22 mouse cellular contexts compared by ENCODE assay signal in genomic region chr13:10236279-10236678, GRCm38 (mm10).
DNase-seq lines count a peak whose midpoint lies in the region; ATAC-seq and TF ChIP-seq lines count a peak whose summit lies in the region.
"Had no signal": no experiment of that assay in that cellular context is flagged by ENCODE, and none has a peak within 500 bp of the region (broad histone marks: within the 10 kb centered on the region; RNA-seq: fewer than 3 reads in every experiment).

No protein-coding gene starts in this region.

- H3K36me3 ChIP-seq in forebrain, embryonic 16.5 days (ENCODE audit: control insufficient read depth, insufficient read depth) = no peaks in the 10 kb centered on the region
- H3K36me3 ChIP-seq in forebrain, embryonic 11.5 days (ENCODE audit: control insufficient read depth, insufficient read depth, low read length) = no peaks in the 10 kb centered on the region
- H3K36me3 ChIP-seq: embryonic facial prominence, embryonic 15.5 days; heart, embryonic 15.5 days; limb, embryonic 15.5 days; midbrain, embryonic 13.5 days; stomach, embryonic 15.5 days had no signal

- no peak overlapping the region for H3K27ac ChIP-seq in forebrain, embryonic 16.5 days (ENCODE audit: low read length)
- H3K27ac ChIP-seq in forebrain, embryonic 11.5 days (ENCODE audit: low read depth, low read length) = no peak overlapping the region
- peak overlapping the region; percentile 87; the same call in 1 of the 2 replicates for H3K27ac ChIP-seq in left cerebral cortex, adult 2 months
- H3K27ac ChIP-seq: embryonic facial prominence, embryonic 15.5 days; heart, embryonic 15.5 days; hindbrain, embryonic 14.5 days; limb, embryonic 15.5 days; liver, embryonic 14.5 days; midbrain, embryonic 13.5 days; stomach, embryonic 15.5 days had no signal

- no peak overlapping the region for H3K4me2 ChIP-seq in forebrain, embryonic 16.5 days (ENCODE audit: low read length)
- no peak overlapping the region for H3K4me2 ChIP-seq in forebrain, embryonic 11.5 days (ENCODE audit: low read depth, low read length, severe bottlenecking)
- H3K4me2 ChIP-seq: embryonic facial prominence, embryonic 15.5 days; heart, embryonic 15.5 days; hindbrain, embryonic 14.5 days; limb, embryonic 15.5 days; lung, embryonic 14.5 days; midbrain, embryonic 13.5 days; stomach, embryonic 15.5 days had no signal

- ATAC-seq in cerebellum, adult (ENCODE audit: insufficient number of reproducible peaks, low FRiP score, low TSS enrichment) = 0 out of 2 replicates have a peak, but pooled peaks have one; percentile 46
- ATAC-seq in forebrain, embryonic 16.5 days = peak; percentile 59
- no peak for ATAC-seq in forebrain, embryonic 11.5 days (replicated peaks; ENCODE audit: low FRiP score)
- ATAC-seq: activated CD4-positive, CD25-positive, alpha-beta regulatory T cell, adult 4 months; inflammation-experienced regulatory T-cells, adult 6 months; midbrain, embryonic 13.5 days had no signal

- intact Hi-C loops in left cerebral cortex, adult 2 months (cut with DNase I) = loop anchor here (5.0 kb wide), 2 partner anchors 39 to 121 kb away; no protein-coding TSS in a partner anchor
- intact Hi-C loops in left cerebral cortex, postnatal 4 days (cut with DNase I) = no loop called here

- H3K9me3 ChIP-seq in forebrain, embryonic 16.5 days (ENCODE audit: control insufficient read depth, low read length) = no peaks in the 10 kb centered on the region
- no peaks in the 10 kb centered on the region for H3K9me3 ChIP-seq in forebrain, embryonic 11.5 days (ENCODE audit: control insufficient read depth, low read length)
- H3K9me3 ChIP-seq: embryonic facial prominence, embryonic 15.5 days; heart, embryonic 15.5 days; limb, embryonic 15.5 days; midbrain, embryonic 13.5 days; stomach, embryonic 15.5 days had no signal

- no peak for TF ChIP-seq CTCF in left cerebral cortex, adult 2 months (IDR thresholded peaks at IDR 0.05)

- 77% methylated on average over 4 of the region's 4 CpGs for WGBS in forebrain, embryonic 16.5 days
- 93% methylated on average over 4 of the region's 4 CpGs for WGBS in forebrain, embryonic 11.5 days

- no peaks in the 10 kb centered on the region for H3K4me1 ChIP-seq in forebrain, embryonic 16.5 days (replicated peaks; ENCODE audit: control insufficient read depth, insufficient read depth, low read length)
- no peaks in the 10 kb centered on the region for H3K4me1 ChIP-seq in forebrain, embryonic 11.5 days (replicated peaks; ENCODE audit: control insufficient read depth, insufficient read depth, low read length)
- H3K4me1 ChIP-seq: embryonic facial prominence, embryonic 15.5 days; heart, embryonic 15.5 days; limb, embryonic 15.5 days; midbrain, embryonic 13.5 days; stomach, embryonic 15.5 days had no signal

- no peak overlapping the region for H3K4me3 ChIP-seq in forebrain, embryonic 16.5 days (replicated peaks; ENCODE audit: low read length)
- H3K4me3 ChIP-seq in forebrain, embryonic 11.5 days (ENCODE audit: low read depth, low read length) = no peak overlapping the region
- no peak overlapping the region for H3K4me3 ChIP-seq in left cerebral cortex, adult 2 months
- H3K4me3 ChIP-seq: embryonic facial prominence, embryonic 15.5 days; heart, embryonic 15.5 days; limb, embryonic 15.5 days; midbrain, embryonic 13.5 days; stomach, embryonic 15.5 days had no signal

- no peak for DNase-seq in cerebellum, adult 8-10 months
- DNase-seq in forebrain, embryonic 11.5 days (ENCODE audit: low spot score) = no peak
- peak in 1 of 2 experiments; percentile 18 for DNase-seq in left cerebral cortex, adult 2 months (ENCODE audit: extremely low spot score in 1 of 2, low spot score in 2 of 2)
- no peak for DNase-seq in left cerebral cortex, postnatal 4 days
- DNase-seq in frontal cortex, postnatal 36 days (ENCODE audit: low spot score in 2 of 2) = peak; percentile 22 to 66
- no peak for DNase-seq in heart, postnatal 4 days
- DNase-seq: adrenal gland, postnatal 10 days; heart, postnatal 36 days; kidney, postnatal 4 days; lung, embryonic 14.5 days; thymus, adult 18-20 months had no signal

- no peaks in the 10 kb centered on the region for H3K27me3 ChIP-seq in forebrain, embryonic 16.5 days (replicated peaks; ENCODE audit: control insufficient read depth, insufficient read depth, low read length)
- H3K27me3 ChIP-seq in forebrain, embryonic 11.5 days (ENCODE audit: control insufficient read depth, insufficient read depth, low read length) = no peaks in the 10 kb centered on the region
- H3K27me3 ChIP-seq: embryonic facial prominence, embryonic 15.5 days; heart, embryonic 15.5 days; limb, embryonic 15.5 days; midbrain, embryonic 13.5 days; stomach, embryonic 15.5 days had no signal

- no peak overlapping the region for H3K9ac ChIP-seq in forebrain, embryonic 16.5 days (replicated peaks; ENCODE audit: low read depth, low read length)
- no peak overlapping the region for H3K9ac ChIP-seq in forebrain, embryonic 11.5 days (ENCODE audit: low read length)
- H3K9ac ChIP-seq: embryonic facial prominence, embryonic 15.5 days; heart, embryonic 15.5 days; hindbrain, embryonic 14.5 days; limb, embryonic 15.5 days; liver, embryonic 14.5 days; lung, embryonic 14.5 days; midbrain, embryonic 13.5 days; stomach, embryonic 15.5 days had no signal

Comparison
In these comparisons a context has a peak if more than half of its experiments do, and no peak if none do; other contexts are left out.
1. DNase-seq: peak in frontal cortex, postnatal 36 days (2 of 2); none in cerebellum, adult 8-10 months (single experiment), forebrain, embryonic 11.5 days (single experiment), left cerebral cortex, postnatal 4 days (single experiment) and heart, postnatal 4 days (single experiment).